In genomic region chr3:136773217-136773616, GRCm38 (mm10) we compare ENCODE assay signal across 23 mouse cellular contexts.
A peak's percentile ranks its signal among the peaks of the same experiment; 100 is the strongest.
DNase-seq lines count a peak whose midpoint lies in the region; ATAC-seq and TF ChIP-seq lines count a peak whose summit lies in the region.
"Had no signal": no experiment of that assay in that cellular context is flagged by ENCODE, and none has a peak within 500 bp of the region (broad histone marks: within the 10 kb centered on the region; RNA-seq: fewer than 3 reads in every experiment).

No protein-coding gene starts in this region.

- H3K4me2 ChIP-seq in intestine, embryonic 16.5 days (ENCODE audit: low read depth, low read length) = no peak overlapping the region
- H3K4me2 ChIP-seq in intestine, postnatal 0 days (replicated peaks; ENCODE audit: low read depth) = no peak overlapping the region
- no peak overlapping the region for H3K4me2 ChIP-seq in forebrain, embryonic 11.5 days (ENCODE audit: low read depth, low read length, severe bottlenecking)
- no peak overlapping the region for H3K4me2 ChIP-seq in hindbrain, embryonic 12.5 days (replicated peaks)

- no peak for DNase-seq in forebrain, embryonic 11.5 days (ENCODE audit: low spot score)
- no peak for DNase-seq in adrenal gland, adult 18-20 months (ENCODE audit: low spot score in 2 of 2)
- DNase-seq: adrenal gland, adult 2 months; adrenal gland, adult 8-10 months; adrenal gland, postnatal 10 days; adrenal gland, postnatal 14 days; adrenal gland, postnatal 25 days; adrenal gland, postnatal 36 days; B cell, adult 2 months; cerebellum, adult 11 months; cerebellum, adult 11-12 months; cerebellum, adult 18-20 months had no signal

- TF ChIP-seq CTCF in intestine, postnatal 0 days (IDR thresholded peaks at IDR 0.05; ENCODE audit: low read depth) = no peak

- H3K27ac ChIP-seq in intestine, embryonic 16.5 days (ENCODE audit: low read length) = no peak overlapping the region
- H3K27ac ChIP-seq in intestine, postnatal 0 days (ENCODE audit: low read depth, low read length) = no peak overlapping the region
- H3K27ac ChIP-seq in forebrain, embryonic 11.5 days (ENCODE audit: low read depth, low read length) = no peak overlapping the region
- H3K27ac ChIP-seq in hindbrain, embryonic 12.5 days = no peak overlapping the region

- no peaks in the 10 kb centered on the region for H3K27me3 ChIP-seq in intestine, embryonic 16.5 days (replicated peaks; ENCODE audit: control insufficient read depth, insufficient read depth, low read length)
- no peaks in the 10 kb centered on the region for H3K27me3 ChIP-seq in intestine, postnatal 0 days (replicated peaks; ENCODE audit: control insufficient read depth, insufficient read depth, low read length)
- H3K27me3 ChIP-seq in forebrain, embryonic 11.5 days (ENCODE audit: control insufficient read depth, insufficient read depth, low read length) = no peaks in the 10 kb centered on the region
- H3K27me3 ChIP-seq in hindbrain, embryonic 12.5 days = no peaks in the 10 kb centered on the region
- H3K27me3 ChIP-seq: CH12.LX, Patski had no signal

- WGBS in intestine, embryonic 16.5 days = 79% methylated on average over 4 of the region's 4 CpGs
- WGBS in intestine, postnatal 0 days = 41% methylated on average over 4 of the region's 4 CpGs
- 82% methylated on average over 4 of the region's 4 CpGs for WGBS in forebrain, embryonic 11.5 days
- WGBS in hindbrain, embryonic 12.5 days = 87% methylated on average over 4 of the region's 4 CpGs

- no peaks in the 10 kb centered on the region for H3K36me3 ChIP-seq in intestine, embryonic 16.5 days (ENCODE audit: control insufficient read depth, insufficient read depth, low read length)
- H3K36me3 ChIP-seq in intestine, postnatal 0 days (ENCODE audit: control insufficient read depth, insufficient read depth) = no peaks in the 10 kb centered on the region
- H3K36me3 ChIP-seq in forebrain, embryonic 11.5 days (ENCODE audit: control insufficient read depth, insufficient read depth, low read length) = no peaks in the 10 kb centered on the region
- no peaks in the 10 kb centered on the region for H3K36me3 ChIP-seq in hindbrain, embryonic 12.5 days
- H3K36me3 ChIP-seq: G1E had no signal

- H3K4me3 ChIP-seq in intestine, embryonic 16.5 days (ENCODE audit: low read length) = no peak overlapping the region
- H3K4me3 ChIP-seq in intestine, postnatal 0 days (ENCODE audit: low read depth, low read length) = no peak overlapping the region
- H3K4me3 ChIP-seq in forebrain, embryonic 11.5 days (ENCODE audit: low read depth, low read length) = no peak overlapping the region
- no peak overlapping the region for H3K4me3 ChIP-seq in hindbrain, embryonic 12.5 days

- H3K9ac ChIP-seq in intestine, embryonic 16.5 days (ENCODE audit: low read depth, low read length) = no peak overlapping the region
- H3K9ac ChIP-seq in intestine, postnatal 0 days (ENCODE audit: low read depth, low read length) = no peak overlapping the region
- no peak overlapping the region for H3K9ac ChIP-seq in forebrain, embryonic 11.5 days (ENCODE audit: low read length)
- H3K9ac ChIP-seq in hindbrain, embryonic 12.5 days = no peak overlapping the region

- 0 out of 2 replicates have a peak, but pooled peaks have one; percentile 7 for ATAC-seq in intestine, embryonic 16.5 days
- no peak for ATAC-seq in intestine, postnatal 0 days
- ATAC-seq in granulocyte monocyte progenitor cell, adult 5-6 weeks (replicated peaks; ENCODE audit: poor library complexity, severe bottlenecking) = peak; percentile 88
- ATAC-seq in megakaryocyte, adult 5-6 weeks (ENCODE audit: poor library complexity, severe bottlenecking) = peak; percentile 19; the same call in 1 of the 2 replicates
- peak; percentile 63 for ATAC-seq in megakaryocyte progenitor cell, adult 5-6 weeks (replicated peaks; ENCODE audit: poor library complexity)
- ATAC-seq in forebrain, embryonic 11.5 days (replicated peaks; ENCODE audit: low FRiP score) = no peak
- ATAC-seq in hindbrain, embryonic 12.5 days (ENCODE audit: low FRiP score) = no peak
- ATAC-seq: activated CD4-positive, CD25-positive, alpha-beta regulatory T cell, adult 4 months; CD4-positive, CD25-positive, alpha-beta regulatory T cell, adult 4 months; Patski had no signal

- 0 out of 2 replicates have a peak, but pooled peaks cover 7% of the 10 kb centered on the region for H3K4me1 ChIP-seq in intestine, embryonic 16.5 days (ENCODE audit: control insufficient read depth, insufficient read depth, low read length)
- peaks cover 4% of the 10 kb centered on the region; the same call in 1 of the 2 replicates for H3K4me1 ChIP-seq in intestine, postnatal 0 days (replicated peaks; ENCODE audit: control insufficient read depth, insufficient read depth, low read length)
- no peaks in the 10 kb centered on the region for H3K4me1 ChIP-seq in forebrain, embryonic 11.5 days (replicated peaks; ENCODE audit: control insufficient read depth, insufficient read depth, low read length)
- 0 out of 2 replicates have a peak, but pooled peaks cover 6% of the 10 kb centered on the region for H3K4me1 ChIP-seq in hindbrain, embryonic 12.5 days

- no peaks in the 10 kb centered on the region for H3K9me3 ChIP-seq in intestine, embryonic 16.5 days (ENCODE audit: control insufficient read depth, low read length)
- no peaks in the 10 kb centered on the region for H3K9me3 ChIP-seq in intestine, postnatal 0 days (ENCODE audit: control insufficient read depth)
- H3K9me3 ChIP-seq in forebrain, embryonic 11.5 days (ENCODE audit: control insufficient read depth, low read length) = no peaks in the 10 kb centered on the region
- H3K9me3 ChIP-seq in hindbrain, embryonic 12.5 days (replicated peaks) = no peaks in the 10 kb centered on the region
- H3K9me3 ChIP-seq: G1E had no signal

Comparison
In these comparisons a context has a peak if more than half of its experiments do, and no peak if none do; other contexts are left out.
1. ATAC-seq: peak in intestine, embryonic 16.5 days (single experiment), granulocyte monocyte progenitor cell, adult 5-6 weeks (single experiment), megakaryocyte, adult 5-6 weeks (single experiment) and megakaryocyte progenitor cell, adult 5-6 weeks (single experiment); none in intestine, postnatal 0 days (single experiment), forebrain, embryonic 11.5 days (single experiment) and hindbrain, embryonic 12.5 days (single experiment).